Mouse (Mus musculus) erythroblast, embryonic 14.5 days (primary cell): Measurements from ENCODE around the gene A530084C06Rik.

ENCODE experiments used
- GATA1 ChIP-seq: IDR thresholded peaks from 2 replicates; pipeline ENCODE4 v1.6.1; 2012; ENCODE audit warnings: low read length, inconsistent platforms, mixed read lengths
- TAL1 ChIP-seq: IDR thresholded peaks from 3 replicates; pipeline ENCODE4 v1.6.1; 2012; ENCODE audit warnings: low read length, inconsistent platforms, mixed read lengths

DNA sequence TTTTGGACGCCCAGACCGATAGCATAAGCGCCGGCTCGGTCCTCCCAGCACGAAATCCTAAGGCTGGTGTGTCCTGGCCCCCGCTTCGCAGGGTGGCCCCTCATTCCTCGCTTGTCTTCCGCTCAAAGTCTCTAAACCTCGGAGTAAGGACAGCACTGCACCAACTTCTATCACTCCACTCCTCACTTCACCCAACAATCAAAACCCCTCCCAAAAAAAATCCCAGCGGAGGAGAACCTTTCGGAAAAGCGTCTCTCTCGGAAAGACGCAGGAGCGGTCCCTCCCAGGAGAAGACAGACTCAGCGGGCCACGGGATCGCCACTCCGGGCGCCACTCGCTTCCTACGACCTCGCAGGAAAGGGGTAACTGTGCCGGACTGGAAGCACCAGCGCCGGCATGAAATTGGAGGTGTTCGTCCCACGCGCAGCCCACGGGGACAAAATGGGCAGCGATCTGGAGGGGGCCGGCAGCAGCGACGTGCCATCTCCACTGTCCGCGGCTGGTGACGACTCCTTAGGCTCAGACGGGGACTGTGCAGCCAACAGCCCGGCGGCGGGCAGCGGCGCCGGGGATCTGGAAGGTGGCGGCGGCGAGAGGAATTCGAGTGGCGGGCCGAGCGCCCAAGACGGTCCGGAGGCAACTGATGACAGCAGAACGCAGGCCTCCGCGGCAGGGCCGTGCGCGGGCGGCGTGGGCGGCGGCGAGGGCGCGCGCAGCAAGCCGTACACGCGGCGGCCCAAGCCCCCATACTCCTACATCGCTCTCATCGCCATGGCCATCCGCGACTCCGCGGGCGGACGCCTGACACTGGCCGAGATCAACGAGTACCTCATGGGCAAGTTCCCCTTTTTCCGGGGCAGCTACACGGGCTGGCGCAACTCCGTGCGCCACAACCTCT is at the start of gene A530084C06Rik:
- no peak for TF ChIP-seq TAL1
- TF ChIP-seq GATA1: no peak
